Mouse (Mus musculus) lung, adult 2 months (tissue): ENCODE measurements around the gene Gck. TPM values are rescaled to one million over a fixed set of nuclear protein-coding genes. Genes with fewer than 3 reads are reported as not detected.
A peak's percentile ranks its signal among the peaks of the same experiment; 100 is the strongest.

Experiments used
- DNase-seq: peaks from one replicate; pipeline ENCODE4 v3.0.0; 2022
- H3K4me1 ChIP-seq: fragments of 200-500 bp; 2 replicates; pipeline ENCODE4 v1.6.1; 2011; ENCODE audit warnings: low read length; ENCODE audit not compliant: control insufficient read depth, insufficient read depth
- H3K4me3 ChIP-seq: fragments of 200-500 bp; replicated peaks from 2 replicates; pipeline ENCODE3; 2011; ENCODE audit warnings: low read depth, mild to moderate bottlenecking, control low read depth, low read length; ENCODE audit errors: extremely low read depth
- CTCF ChIP-seq: fragments of 200-500 bp; IDR thresholded peaks from 2 replicates; pipeline ENCODE4 v1.5.1; 2011; ENCODE audit warnings: mild to moderate bottlenecking, low read length, control low read depth; ENCODE audit not compliant: insufficient read depth
- POLR2A ChIP-seq: fragments of 200-500 bp; IDR thresholded peaks from 2 replicates; pipeline ENCODE4 v1.6.1; 2011; ENCODE audit warnings: low read depth, mild to moderate bottlenecking, control low read depth, low read length, borderline replicate concordance; ENCODE audit errors: extremely low read depth
- WGBS: fragments of 180-500 bp; shearing (Covaris S2); methylation state at CpG from one replicate; pipeline ENCODE4 v1.1.7; 2018; 5-methylcytosine and 5-hydroxymethylcytosine counted together
- polyA plus RNA-seq: library from polyadenylated mRNA; depleted of rRNA; stranded (reverse); fragments of >200 nt; gene quantifications from 2 replicates; pipeline ENCODE4 v1.2.3, GENCODE M21; 2012

The Gck gene
- polyA plus RNA-seq, 1 experiment = 1.3 TPM

- no peak for DNase-seq
- Histone ChIP-seq H3K4me3 (no peak overlapping the region), H3K4me1 (peaks cover 2% of the 10 kb centered on the region)
- WGBS = 64% methylated on average over 5 of the region's 5 CpGs
- TF ChIP-seq CTCF (no peak), POLR2A (no peak)
Measured at GRCm38 (mm10) chr11:5887250-5887649, 62.6 kb downstream of the Gck start.

GRCm38 (mm10) chr11:5886187-5886586 lies 63.7 kb downstream of the Gck start:
- 14% methylated on average over 9 of the region's 9 CpGs for WGBS

GRCm38 (mm10) chr11:5882518-5882917 lies 67.4 kb downstream of the Gck start:
- no peak overlapping the region for H3K4me3 ChIP-seq
- DNase-seq = no peak
- H3K4me1 ChIP-seq = peaks cover 5% of the 10 kb centered on the region
- WGBS = 52% methylated on average over 8 of the region's 8 CpGs
- TF ChIP-seq CTCF = no peak
- no peak for TF ChIP-seq POLR2A

More at GRCm38 (mm10) chr11:5886187-5886586, 63.7 kb downstream of the Gck start:
- no peak overlapping the region for H3K4me3 ChIP-seq
- no peak for TF ChIP-seq POLR2A
- TF ChIP-seq CTCF = peak; percentile 59
- DNase-seq = peak; percentile 53
- H3K4me1 ChIP-seq = no peaks in the 10 kb centered on the region

- peak; percentile 50 for DNase-seq
- WGBS = 58% methylated on average over 5 of the region's 5 CpGs
- Histone ChIP-seq H3K4me1 (peaks cover 5% of the 10 kb centered on the region), H3K4me3 (no peak overlapping the region)
- TF ChIP-seq POLR2A (no peak), CTCF (peak; percentile 81)
Measured at GRCm38 (mm10) chr11:5879905-5880304, 70.0 kb downstream of the Gck start.

GRCm38 (mm10) chr11:5878661-5879060 lies 71.2 kb downstream of the Gck start:
- peak overlapping the region; percentile 35 for H3K4me3 ChIP-seq
- TF ChIP-seq CTCF = no peak
- TF ChIP-seq POLR2A = no peak

GRCm38 (mm10) chr11:5877921-5878526 lies 71.9 kb downstream of the Gck start, which contains the start of gene Pold2:
Pold2 (minus strand) TSS chr11:5878292.
- WGBS = 0% methylated on average over 52 of the region's 52 CpGs
- peak; percentile 93 for DNase-seq
- peak; percentile 80; the same call in 1 of the 2 replicates for TF ChIP-seq POLR2A
- TF ChIP-seq CTCF = no peak
- H3K4me1 ChIP-seq = peaks cover 5% of the 10 kb centered on the region
- peak within 1 kb of the TSS; percentile 86 for H3K4me3 ChIP-seq

More at GRCm38 (mm10) chr11:5878661-5879060, 71.2 kb downstream of the Gck start:
- 26% methylated on average over 8 of the region's 8 CpGs for WGBS
- DNase-seq = no peak
- H3K4me1 ChIP-seq = peaks cover 5% of the 10 kb centered on the region

GRCm38 (mm10) chr11:5877421-5877820 lies 72.5 kb downstream of the Gck start:
- Histone ChIP-seq H3K4me3 (peak overlapping the region; percentile 29), H3K4me1 (peaks cover 5% of the 10 kb centered on the region)
- 2% methylated on average over 5 of the region's 5 CpGs for WGBS
- no peak for DNase-seq
- no peak for TF ChIP-seq POLR2A
- TF ChIP-seq CTCF = no peak

- TF ChIP-seq CTCF (no peak), POLR2A (no peak)
- DNase-seq = no peak
- no peak overlapping the region for H3K4me3 ChIP-seq
- no peaks in the 10 kb centered on the region; the same call in 1 of the 2 replicates for H3K4me1 ChIP-seq
- WGBS = 95% methylated on average over 9 of the region's 9 CpGs
Measured at GRCm38 (mm10) chr11:5873192-5873591, 76.7 kb downstream of the Gck start.

GRCm38 (mm10) chr11:5872707-5873106 lies 77.2 kb downstream of the Gck start:
- H3K4me3 ChIP-seq = no peak overlapping the region
- WGBS = 92% methylated on average over 11 of the region's 11 CpGs
- no peaks in the 10 kb centered on the region; the same call in 1 of the 2 replicates for H3K4me1 ChIP-seq
- TF ChIP-seq CTCF = no peak
- TF ChIP-seq POLR2A = no peak
- DNase-seq = no peak

- TF ChIP-seq POLR2A (no peak), CTCF (no peak)
- 85% methylated on average over 16 of the region's 16 CpGs for WGBS
- DNase-seq = no peak
- Histone ChIP-seq H3K4me3 (no peak overlapping the region), H3K4me1 (no peaks in the 10 kb centered on the region)
Measured at GRCm38 (mm10) chr11:5870069-5870468, 79.8 kb downstream of the Gck start.
